Mouse (Mus musculus) hindbrain, embryonic 15.5 days (tissue): ENCODE measurements around the gene Sult2b1. TPM values are rescaled to one million over a fixed set of nuclear protein-coding genes. Genes with fewer than 3 reads are reported as not detected.

Source experiments
- ATAC-seq: fragments of 200-750 bp; cut with Nextera tagmentation; 2 replicates; pipeline ENCODE4 v1.8.0; 2017; ENCODE audit warnings: low read depth, moderate number of reproducible peaks, moderate TSS enrichment; ENCODE audit not compliant: low FRiP score
- H3K27ac ChIP-seq: fragments of 300-500 bp; sonication (generic); replicated peaks from 2 replicates; pipeline ENCODE4 v1.5.1; 2015; ENCODE audit warnings: mild to moderate bottlenecking, inconsistent platforms
- H3K27me3 ChIP-seq: fragments of 300-500 bp; sonication (generic); 2 replicates; pipeline ENCODE4 v1.6.1; 2015; ENCODE audit warnings: control low read depth, inconsistent platforms
- H3K36me3 ChIP-seq: fragments of 300-500 bp; sonication (generic); 2 replicates; pipeline ENCODE4 v1.6.1; 2015; ENCODE audit warnings: control low read depth, inconsistent platforms
- H3K4me1 ChIP-seq: fragments of 300-500 bp; sonication (generic); replicated peaks from 2 replicates; pipeline ENCODE4 v1.6.1; 2015; ENCODE audit warnings: control low read depth, inconsistent platforms
- H3K4me2 ChIP-seq: fragments of 300-500 bp; sonication (generic); 2 replicates; pipeline ENCODE4 v1.6.1; 2015; ENCODE audit warnings: moderate library complexity, mild to moderate bottlenecking, inconsistent platforms
- H3K4me3 ChIP-seq: fragments of 300-500 bp; sonication (generic); 2 replicates; pipeline ENCODE4 v1.5.1; 2015; ENCODE audit warnings: mild to moderate bottlenecking, inconsistent platforms
- H3K9ac ChIP-seq: fragments of 300-500 bp; sonication (generic); 2 replicates; pipeline ENCODE4 v1.6.1; 2015; ENCODE audit warnings: inconsistent platforms
- H3K9me3 ChIP-seq: fragments of 300-500 bp; sonication (generic); 2 replicates; pipeline ENCODE4 v1.6.1; 2016; ENCODE audit warnings: control low read depth, inconsistent platforms
- WGBS: fragments of 180-500 bp; shearing (Covaris S2); methylation state at CpG from one replicate; pipeline ENCODE4 v1.1.7; 2015; 5-methylcytosine and 5-hydroxymethylcytosine counted together
- polyA plus RNA-seq: library from polyadenylated mRNA; unstranded; fragments of >200 nt; fragmentation: Nextera tagmentation; extraction: Ambion mirVana; gene quantifications from 2 replicates; pipeline ENCODE4 v1.2.1, GENCODE M21; 2015

Sult2b1 gene
- polyA plus RNA-seq, 1 experiment from 2014 or later = 6.3 TPM

DNA sequence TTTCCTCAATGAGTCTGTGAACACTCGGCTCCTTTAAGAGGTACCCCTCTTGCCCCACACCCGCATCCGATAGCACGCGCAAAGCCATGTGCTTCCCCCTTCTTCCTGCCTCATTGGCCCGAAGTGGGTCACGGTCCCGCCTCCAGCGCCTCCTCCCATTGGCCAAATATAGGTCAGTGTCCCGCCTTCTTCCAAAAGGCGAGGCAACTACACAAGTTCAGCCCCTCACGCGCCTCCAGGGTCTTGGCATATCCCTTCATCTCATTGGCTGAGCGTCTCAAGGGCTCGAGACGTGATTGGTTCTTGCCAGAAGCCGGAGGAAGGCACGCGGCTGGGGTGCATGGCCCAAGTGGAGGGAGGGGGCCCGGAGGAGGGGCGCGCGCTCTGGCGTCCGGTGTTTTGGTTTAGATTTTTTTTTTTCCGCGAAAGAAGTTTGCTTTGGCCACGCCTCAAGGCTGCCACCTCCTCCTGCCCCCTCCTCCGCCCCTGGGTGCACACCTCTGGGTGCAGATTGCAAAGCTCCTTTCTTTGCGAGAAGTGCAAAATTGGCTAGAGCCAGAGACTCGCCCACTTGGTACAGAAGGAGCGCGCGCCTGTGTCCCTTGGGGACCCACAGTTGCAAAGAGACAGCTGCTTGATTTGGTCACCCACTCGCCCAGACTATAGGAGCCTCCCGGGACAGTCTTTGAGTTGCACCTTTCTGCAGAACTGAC, 79.6 kb downstream of the Sult2b1 start, which contains the start of gene Dbp:
Gene Dbp, plus strand, starts transcription at position 359 of the 713 bp plus-strand sequence.
- Histone ChIP-seq H3K4me2 (peak within 1 kb of the TSS; percentile 98), H3K27ac (peak within 1 kb of the TSS; percentile 89), H3K27me3 (no peaks in the 10 kb centered on the region), H3K9ac (peak within 1 kb of the TSS; percentile 77), H3K36me3 (no peaks in the 10 kb centered on the region), H3K4me3 (peak within 1 kb of the TSS; percentile 61), H3K9me3 (no peaks in the 10 kb centered on the region), H3K4me1 (peaks cover 89% of the 10 kb centered on the region)
- ATAC-seq = peak; percentile 88
- under 1% methylated on average over 36 of the region's 36 CpGs for WGBS

DNA sequence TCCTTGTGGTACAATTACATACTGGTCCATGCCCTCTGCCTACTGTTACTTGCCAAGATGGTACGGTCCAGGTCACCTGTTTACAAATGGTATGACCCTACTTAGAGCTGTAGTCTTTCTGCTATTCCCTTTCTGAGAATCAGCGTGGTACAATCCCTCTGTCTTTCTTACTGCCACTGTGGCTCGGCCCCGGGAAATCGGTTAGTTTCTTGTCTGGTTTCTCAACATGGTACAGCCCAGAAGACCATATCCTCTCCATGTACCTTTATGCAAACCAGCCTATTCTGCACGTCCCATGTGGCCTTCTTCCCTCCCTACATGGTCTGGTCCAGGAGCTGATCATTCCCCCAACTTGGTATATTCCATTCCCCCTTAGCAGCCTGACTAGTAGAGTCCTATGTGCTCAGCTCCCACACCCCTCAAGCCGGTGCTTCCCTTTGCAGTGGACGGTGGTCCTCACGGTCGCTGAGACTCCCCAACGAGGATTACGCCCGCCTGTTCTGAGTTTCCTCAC, 80.4 kb downstream of the Sult2b1 start:
- peak overlapping the region; percentile 89 for H3K27ac ChIP-seq
- peak overlapping the region; percentile 98 for H3K4me2 ChIP-seq
- peak; percentile 37 for ATAC-seq
- H3K9me3 ChIP-seq = no peaks in the 10 kb centered on the region
- no peaks in the 10 kb centered on the region for H3K27me3 ChIP-seq
- H3K36me3 ChIP-seq = no peaks in the 10 kb centered on the region
- peaks cover 87% of the 10 kb centered on the region for H3K4me1 ChIP-seq
- peak overlapping the region; percentile 61 for H3K4me3 ChIP-seq
- H3K9ac ChIP-seq = peak overlapping the region; percentile 44
- WGBS = 0% methylated on average over 13 of the region's 13 CpGs

DNA sequence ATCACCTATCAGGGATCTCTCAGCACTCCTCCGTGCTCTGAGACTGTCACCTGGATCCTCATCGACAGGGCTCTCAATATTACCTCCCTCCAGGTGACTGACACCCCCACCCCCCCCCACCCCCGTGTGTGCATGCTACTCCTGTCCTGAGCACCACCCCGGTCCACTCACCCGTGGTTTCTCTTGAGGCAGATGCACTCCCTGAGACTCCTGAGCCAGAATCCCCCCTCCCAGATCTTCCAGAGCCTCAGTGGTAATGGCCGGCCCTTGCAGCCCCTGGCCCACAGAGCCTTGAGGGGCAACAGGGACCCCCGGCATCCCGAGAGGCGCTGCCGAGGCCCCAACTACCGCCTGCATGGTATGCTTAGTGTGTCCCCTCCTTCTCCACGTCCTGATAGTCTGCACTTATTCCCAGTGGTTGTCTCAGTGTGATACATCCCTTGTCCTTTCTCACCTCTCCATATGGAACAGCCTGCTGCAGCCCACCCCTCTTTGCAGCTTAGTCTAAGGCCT, 80.9 kb downstream of the Sult2b1 start:
- peak overlapping the region; percentile 98 for H3K4me2 ChIP-seq

DNA sequence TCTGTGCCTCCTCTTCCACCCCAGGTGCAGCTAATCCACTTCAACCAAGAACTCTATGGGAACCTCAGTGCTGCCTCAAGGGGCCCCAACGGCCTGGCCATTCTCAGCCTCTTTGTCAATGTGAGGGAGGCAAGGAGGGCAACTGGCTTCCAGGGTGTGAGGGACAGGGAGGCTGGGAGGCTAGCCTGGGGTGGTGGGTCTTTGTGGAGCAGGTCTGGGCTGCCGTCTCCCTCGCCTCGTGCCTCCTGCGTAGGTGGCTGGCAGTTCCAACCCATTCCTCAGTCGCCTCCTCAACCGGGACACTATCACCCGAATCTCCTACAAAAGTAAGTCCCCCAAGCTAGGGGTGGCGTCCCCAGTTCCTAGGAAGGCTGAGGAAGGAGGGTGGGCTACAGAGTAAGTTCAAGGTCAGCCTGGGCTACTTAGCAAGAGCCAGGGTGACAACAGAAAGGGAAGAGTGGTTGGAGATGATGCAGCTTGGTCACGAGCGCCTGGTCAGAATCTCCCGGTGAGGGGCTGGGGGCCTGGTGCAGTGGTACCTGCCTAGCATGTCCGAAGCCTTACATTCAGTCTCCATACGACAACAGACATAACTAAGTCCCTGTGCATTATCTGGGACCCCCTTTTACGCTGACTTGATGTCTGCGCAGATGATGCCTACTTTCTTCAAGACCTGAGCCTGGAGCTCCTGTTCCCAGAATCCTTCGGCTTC, 81.5 kb downstream of the Sult2b1 start:
- 93% methylated on average over 17 of the region's 17 CpGs for WGBS
- H3K4me3 ChIP-seq = peak overlapping the region; percentile 61
- ATAC-seq = no peak
- H3K36me3 ChIP-seq = no peaks in the 10 kb centered on the region
- H3K9ac ChIP-seq = no peak overlapping the region
- H3K4me2 ChIP-seq = peak overlapping the region; percentile 98
- H3K27ac ChIP-seq = peak overlapping the region; percentile 89
- H3K27me3 ChIP-seq = no peaks in the 10 kb centered on the region
- no peaks in the 10 kb centered on the region for H3K9me3 ChIP-seq
- H3K4me1 ChIP-seq = peaks cover 77% of the 10 kb centered on the region

More for the DNA sequence above, 80.9 kb downstream of the Sult2b1 start:
- Histone ChIP-seq H3K27ac (peak overlapping the region; percentile 89), H3K27me3 (no peaks in the 10 kb centered on the region), H3K4me1 (peaks cover 83% of the 10 kb centered on the region), H3K36me3 (no peaks in the 10 kb centered on the region), H3K4me3 (peak overlapping the region; percentile 61), H3K9me3 (no peaks in the 10 kb centered on the region), H3K9ac (peak overlapping the region; percentile 44)
- ATAC-seq = no peak; the same call in 1 of the 2 replicates
- 27% methylated on average over 12 of the region's 12 CpGs for WGBS

DNA sequence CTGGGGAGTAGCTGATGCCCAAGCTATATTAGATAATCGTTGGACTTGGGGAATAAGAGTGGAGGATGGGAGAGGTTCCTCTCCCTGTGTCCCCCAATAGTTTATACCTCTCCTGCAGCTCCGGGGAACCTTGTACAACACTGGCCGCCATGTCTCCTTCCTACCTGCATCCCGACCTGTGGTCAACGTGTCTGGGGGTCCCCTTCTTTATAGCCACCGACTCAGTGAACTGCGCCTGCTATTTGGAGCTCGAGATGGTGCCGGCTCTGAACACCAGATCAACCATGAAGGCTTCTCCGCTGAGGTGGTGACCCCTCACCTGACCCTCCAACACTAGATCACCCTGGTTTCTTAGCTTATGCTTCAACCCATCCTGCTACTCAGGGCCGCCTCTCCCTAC, 82.2 kb downstream of the Sult2b1 start:
- WGBS = 91% methylated on average over 11 of the region's 11 CpGs
- 0 out of 2 replicates have a peak overlapping the region, but pooled peaks have one; percentile 98 for H3K4me2 ChIP-seq
- H3K9me3 ChIP-seq = no peaks in the 10 kb centered on the region
- no peak overlapping the region for H3K9ac ChIP-seq
- no peak overlapping the region for H3K27ac ChIP-seq
- no peaks in the 10 kb centered on the region for H3K27me3 ChIP-seq
- no peaks in the 10 kb centered on the region for H3K36me3 ChIP-seq
- no peak for ATAC-seq
- H3K4me3 ChIP-seq = no peak overlapping the region
- H3K4me1 ChIP-seq = peaks cover 71% of the 10 kb centered on the region

DNA sequence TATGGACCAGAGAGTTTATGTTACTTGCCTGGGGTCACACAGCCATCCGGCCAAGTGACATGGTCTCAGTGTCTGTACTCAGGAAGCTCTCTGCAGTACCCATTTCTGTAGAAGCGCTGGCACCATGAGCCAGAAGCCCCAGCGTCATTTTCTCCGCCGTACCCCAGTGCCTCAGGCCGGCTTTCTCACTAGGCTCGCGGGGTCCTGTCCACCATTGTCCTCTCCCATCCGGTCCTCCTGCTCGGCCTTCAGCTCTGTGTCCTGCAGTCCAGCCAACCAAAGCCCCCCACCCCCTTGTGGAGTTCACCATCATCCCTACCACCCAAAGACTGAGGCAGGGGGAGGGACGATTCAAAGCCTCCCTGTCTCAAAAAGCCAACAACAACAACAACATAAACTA, 82.9 kb downstream of the Sult2b1 start:
- no peak for ATAC-seq
- Histone ChIP-seq H3K4me2 (peak overlapping the region; percentile 95), H3K36me3 (no peaks in the 10 kb centered on the region), H3K27me3 (no peaks in the 10 kb centered on the region), H3K9ac (no peak overlapping the region), H3K9me3 (no peaks in the 10 kb centered on the region), H3K4me1 (peaks cover 63% of the 10 kb centered on the region), H3K4me3 (peak overlapping the region; percentile 53; the same call in 1 of the 2 replicates), H3K27ac (no peak overlapping the region)
- 88% methylated on average over 11 of the region's 11 CpGs for WGBS

DNA sequence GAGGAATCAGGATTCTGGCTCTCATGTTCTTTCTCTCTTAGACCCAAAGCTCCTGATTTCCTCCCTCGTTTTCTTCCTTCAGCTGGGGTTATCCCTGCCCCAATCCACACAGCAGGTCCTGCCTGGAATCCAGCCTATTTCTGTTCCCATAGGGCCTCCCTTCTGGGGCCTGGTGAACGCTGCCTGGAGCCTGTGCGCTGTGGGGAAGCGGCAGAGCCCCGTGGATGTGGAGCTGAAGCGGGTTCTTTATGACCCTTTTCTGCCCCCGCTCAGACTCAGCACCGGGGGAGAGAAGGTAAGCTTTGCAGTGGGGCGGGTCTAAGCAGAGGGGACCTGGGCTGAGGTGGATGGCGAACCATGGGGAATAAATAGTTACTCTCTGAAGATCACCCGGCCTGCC, 83.4 kb downstream of the Sult2b1 start:
- Histone ChIP-seq H3K36me3 (no peaks in the 10 kb centered on the region), H3K9ac (peak overlapping the region; percentile 45), H3K27me3 (no peaks in the 10 kb centered on the region), H3K27ac (peak overlapping the region; percentile 88), H3K4me2 (peak overlapping the region; percentile 95), H3K9me3 (no peaks in the 10 kb centered on the region), H3K4me1 (peaks cover 58% of the 10 kb centered on the region), H3K4me3 (peak overlapping the region; percentile 53)
- no peak for ATAC-seq
- WGBS = 28% methylated on average over 11 of the region's 11 CpGs

DNA sequence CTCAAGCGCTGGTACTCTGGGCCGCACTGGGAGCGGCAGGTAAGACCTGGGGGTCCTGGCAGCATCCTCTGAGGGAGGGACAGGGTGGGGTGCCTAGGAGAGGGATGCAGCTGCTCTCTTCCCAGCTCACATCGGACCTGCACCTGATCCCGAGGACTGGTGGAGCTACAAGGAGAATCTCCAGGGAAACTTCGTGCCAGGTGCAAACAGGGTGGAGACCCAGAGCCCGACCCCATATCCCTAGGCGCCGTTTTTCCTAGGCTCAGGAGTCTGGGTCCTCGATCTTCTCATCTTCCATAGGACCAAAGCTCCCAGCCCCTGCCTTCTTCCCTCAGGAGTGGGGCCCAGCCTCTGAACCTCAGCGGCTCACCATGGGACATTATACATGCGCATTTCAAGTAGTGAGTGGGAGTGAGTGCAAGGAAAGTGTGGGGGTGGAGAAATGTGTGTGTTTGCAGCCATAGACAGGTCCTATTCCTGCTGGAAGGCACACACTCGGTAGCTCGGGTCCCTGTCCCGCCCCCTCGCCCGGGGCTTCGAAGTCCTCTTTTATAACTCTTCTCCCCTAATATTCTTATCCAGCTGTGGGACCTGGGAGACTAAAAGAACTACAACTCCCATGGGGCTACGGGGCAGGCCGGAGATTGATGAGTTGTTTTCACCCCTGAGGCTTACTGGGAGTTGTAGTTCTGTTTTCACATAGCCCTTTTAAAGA, 84.0 kb downstream of the Sult2b1 start:
- ATAC-seq = no peak
- peaks cover 52% of the 10 kb centered on the region for H3K4me1 ChIP-seq
- H3K4me3 ChIP-seq = peak overlapping the region; percentile 53
- H3K9me3 ChIP-seq = no peaks in the 10 kb centered on the region
- H3K27me3 ChIP-seq = no peaks in the 10 kb centered on the region
- H3K27ac ChIP-seq = peak overlapping the region; percentile 88
- peak overlapping the region; percentile 95 for H3K4me2 ChIP-seq
- peak overlapping the region; percentile 74 for H3K9ac ChIP-seq
- no peaks in the 10 kb centered on the region for H3K36me3 ChIP-seq
- WGBS = under 1% methylated on average over 19 of the region's 20 CpGs

DNA sequence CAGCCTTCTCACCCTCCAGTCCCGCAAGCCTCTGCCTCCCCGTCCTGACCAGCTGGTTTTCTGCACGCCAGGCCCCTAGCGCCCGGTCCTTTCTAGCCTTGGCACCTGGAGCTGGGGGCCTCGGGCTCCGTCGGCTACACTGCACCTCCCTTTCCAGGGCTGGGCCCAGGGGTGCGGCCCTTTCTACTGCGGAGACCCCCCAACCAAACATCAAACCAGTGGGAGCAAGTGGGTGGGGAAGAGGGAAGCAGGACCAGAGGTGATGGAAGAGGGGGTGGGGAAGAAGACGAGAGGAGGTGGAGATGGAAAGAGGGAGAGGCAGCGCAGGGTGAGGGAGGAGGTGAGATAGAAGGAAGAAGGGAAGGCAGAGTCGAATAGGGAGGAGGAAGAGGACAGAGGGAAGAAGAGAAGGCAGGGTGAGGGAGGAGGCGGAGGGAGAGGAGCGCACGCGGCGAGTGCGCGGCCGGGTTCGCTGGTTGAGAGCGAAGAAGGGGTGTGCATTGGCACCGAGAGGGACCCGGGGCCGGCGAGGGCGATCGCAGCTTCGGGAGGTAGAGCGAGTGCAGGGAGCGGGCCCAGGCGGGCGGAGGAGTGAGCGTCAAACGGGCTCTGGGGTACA, 84.8 kb downstream of the Sult2b1 start, which contains the start of gene Car11:
Gene Car11, plus strand, starts transcription at position 321 of the 619 bp plus-strand sequence.
- H3K4me1 ChIP-seq = peaks cover 48% of the 10 kb centered on the region
- no peak for ATAC-seq
- peak within 1 kb of the TSS; percentile 95 for H3K4me2 ChIP-seq
- H3K4me3 ChIP-seq = peak within 1 kb of the TSS; percentile 53
- under 1% methylated on average over 33 of the region's 36 CpGs for WGBS
- no peaks in the 10 kb centered on the region for H3K36me3 ChIP-seq
- H3K9ac ChIP-seq = peak within 1 kb of the TSS; percentile 74
- no peaks in the 10 kb centered on the region for H3K9me3 ChIP-seq
- H3K27me3 ChIP-seq = no peaks in the 10 kb centered on the region
- peak within 1 kb of the TSS; percentile 88 for H3K27ac ChIP-seq

DNA sequence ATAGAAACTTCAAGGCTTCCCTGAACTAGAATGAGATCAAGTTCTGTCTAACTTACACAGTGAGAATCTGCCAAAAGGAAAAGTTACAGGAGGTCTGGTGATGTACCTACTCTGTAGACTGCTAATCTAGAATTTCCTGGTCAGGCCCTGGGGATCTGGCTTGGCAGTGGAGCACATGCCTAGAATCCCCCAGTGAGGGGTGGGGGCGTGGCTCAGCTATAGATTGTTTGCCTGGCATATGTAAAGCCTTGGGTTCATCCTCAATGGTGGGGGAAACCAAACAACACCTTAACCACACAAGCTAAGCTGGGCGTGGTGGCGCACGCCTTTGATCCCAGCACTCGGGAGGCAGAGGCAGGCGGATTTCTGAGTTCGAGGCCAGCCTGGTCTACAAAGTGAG, 86.6 kb downstream of the Sult2b1 start:
- Histone ChIP-seq H3K27me3 (no peaks in the 10 kb centered on the region), H3K4me1 (peaks cover 32% of the 10 kb centered on the region), H3K4me3 (no peak overlapping the region), H3K4me2 (no peak overlapping the region), H3K9me3 (no peaks in the 10 kb centered on the region), H3K9ac (no peak overlapping the region), H3K27ac (no peak overlapping the region), H3K36me3 (no peaks in the 10 kb centered on the region)
- WGBS = 80% methylated on average over 7 of the region's 7 CpGs
- ATAC-seq = no peak

DNA sequence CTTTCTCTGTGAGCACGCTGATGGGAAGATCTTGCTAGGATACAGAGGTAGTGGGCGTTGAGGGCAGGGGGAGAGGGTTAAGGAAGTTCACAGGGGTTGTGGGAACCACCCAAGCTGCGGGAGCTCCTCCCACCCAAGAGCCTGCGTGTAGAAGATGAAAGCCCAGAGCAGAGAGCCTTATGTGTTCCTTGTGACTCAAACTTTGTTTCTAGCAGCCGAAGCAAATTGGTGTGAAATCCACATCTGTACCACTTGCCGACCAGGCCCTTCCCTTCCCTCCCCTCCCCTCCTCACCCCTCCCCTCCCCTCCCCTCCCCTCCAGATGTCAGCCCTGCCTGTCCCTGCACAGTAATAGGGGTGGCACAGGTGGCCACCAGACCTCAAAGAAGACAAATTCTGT, 89.4 kb downstream of the Sult2b1 start:
- Histone ChIP-seq H3K27ac (no peak overlapping the region), H3K36me3 (no peaks in the 10 kb centered on the region), H3K27me3 (no peaks in the 10 kb centered on the region), H3K9ac (no peak overlapping the region), H3K4me2 (no peak overlapping the region), H3K4me3 (no peak overlapping the region), H3K9me3 (no peaks in the 10 kb centered on the region), H3K4me1 (peaks cover 10% of the 10 kb centered on the region)
- WGBS = 17% methylated on average over 6 of the region's 6 CpGs
- ATAC-seq = no peak
